Mouse (Mus musculus) C2C12 (cell line): ENCODE measurements around the gene Fastkd2.

ENCODE experiments used
- CEBPB ChIP-seq: IDR thresholded peaks from one replicate; pipeline ENCODE4 v1.6.1; 2011; ENCODE audit warnings: low read depth, mild to moderate bottlenecking, control low read depth, moderate library complexity
- CTCF ChIP-seq: IDR thresholded peaks from one replicate; pipeline ENCODE4 v1.5.1; 2011; ENCODE audit not compliant: control insufficient read depth, insufficient read depth, insufficient read length
- FOSL1 ChIP-seq: IDR thresholded peaks from one replicate; pipeline ENCODE4 v1.8.0; 2011; ENCODE audit warnings: mild to moderate bottlenecking, low read length; ENCODE audit not compliant: poor library complexity, insufficient read depth, severe bottlenecking
- MAX ChIP-seq: IDR thresholded peaks from one replicate; pipeline ENCODE4 v1.6.1; 2011; ENCODE audit warnings: mild to moderate bottlenecking, control low read depth
- MYOD1 ChIP-seq: IDR thresholded peaks from one replicate; pipeline ENCODE4 v1.6.1; 2011; ENCODE audit warnings: low read depth; ENCODE audit not compliant: control insufficient read depth, insufficient read length
- USF1 ChIP-seq: IDR thresholded peaks from one replicate; pipeline ENCODE4 v1.6.1; 2011; ENCODE audit warnings: low read depth, mild to moderate bottlenecking, control low read depth, moderate library complexity

- TF ChIP-seq CTCF = no peak
- TF ChIP-seq USF1 = no peak
- TF ChIP-seq CEBPB = no peak
- no peak for TF ChIP-seq MAX
- TF ChIP-seq FOSL1 = no peak
- TF ChIP-seq MYOD1 = no peak
Measured at GRCm38 (mm10) chr1:63794326-63794725, 63.9 kb downstream of the Fastkd2 start.
